Mouse (Mus musculus): ENCODE measurements around the gene Astl. TPM values are rescaled to one million over a fixed set of nuclear protein-coding genes. Genes with fewer than 3 reads are reported as not detected.

The Astl gene
- polyA plus RNA-seq, 1 experiment from 2014 or later: 0.14 TPM

GRCm38 (mm10) chr2:127391323-127391722, 52.9 kb downstream of the Astl start:
- no peaks in the 10 kb centered on the region for H3K36me3 ChIP-seq (ENCODE audit: control insufficient read depth, insufficient read depth, low read length)
- H3K9me3 ChIP-seq (ENCODE audit: control insufficient read depth, low read length): no peaks in the 10 kb centered on the region
- H3K4me2 ChIP-seq (ENCODE audit: low read depth, low read length): no peak overlapping the region
- WGBS: 57% methylated on average over 3 of the region's 3 CpGs
- DNase-seq (ENCODE audit: low spot score): no peak
- no peak for ATAC-seq (ENCODE audit: low read depth)
- H3K27ac ChIP-seq (replicated peaks; ENCODE audit: low read depth, low read length): no peak overlapping the region
- H3K4me1 ChIP-seq (ENCODE audit: control insufficient read depth, insufficient read depth, low read length): no peaks in the 10 kb centered on the region
- no peaks in the 10 kb centered on the region for H3K27me3 ChIP-seq (replicated peaks; ENCODE audit: control insufficient read depth, insufficient read depth, low read length)
- H3K4me3 ChIP-seq (ENCODE audit: low read depth, low read length): no peak overlapping the region
- H3K9ac ChIP-seq (ENCODE audit: low read depth, low read length): no peak overlapping the region

- no peaks in the 10 kb centered on the region for H3K27me3 ChIP-seq (replicated peaks; ENCODE audit: control insufficient read depth, insufficient read depth, low read length)
- H3K4me3 ChIP-seq (ENCODE audit: low read depth, low read length): no peak overlapping the region
- no peaks in the 10 kb centered on the region for H3K9me3 ChIP-seq (ENCODE audit: control insufficient read depth, low read length)
- no peak for ATAC-seq (ENCODE audit: low read depth)
- no peak for DNase-seq (ENCODE audit: low spot score)
- H3K36me3 ChIP-seq (ENCODE audit: control insufficient read depth, insufficient read depth, low read length): no peaks in the 10 kb centered on the region
- no peak overlapping the region for H3K9ac ChIP-seq (ENCODE audit: low read depth, low read length)
- WGBS: 77% methylated on average over 5 of the region's 5 CpGs
- H3K4me2 ChIP-seq (ENCODE audit: low read depth, low read length): no peak overlapping the region
- no peak overlapping the region for H3K27ac ChIP-seq (replicated peaks; ENCODE audit: low read depth, low read length)
- H3K4me1 ChIP-seq (ENCODE audit: control insufficient read depth, insufficient read depth, low read length): no peaks in the 10 kb centered on the region
These were observed 56.2 kb downstream of the Astl start for GRCm38 (mm10) chr2:127394606-127395161.

GRCm38 (mm10) chr2:127398738-127399137, 60.3 kb downstream of the Astl start:
- no peak for ATAC-seq (ENCODE audit: low read depth)
- no peak for DNase-seq (ENCODE audit: low spot score)
- H3K9ac ChIP-seq (ENCODE audit: low read depth, low read length): no peak overlapping the region

More at GRCm38 (mm10) chr2:127398738-127399137, 60.3 kb downstream of the Astl start:
- no peaks in the 10 kb centered on the region for H3K9me3 ChIP-seq (ENCODE audit: control insufficient read depth, low read length)
- no peaks in the 10 kb centered on the region for H3K4me1 ChIP-seq (ENCODE audit: control insufficient read depth, insufficient read depth, low read length)
- H3K27ac ChIP-seq (replicated peaks; ENCODE audit: low read depth, low read length): no peak overlapping the region
- H3K4me2 ChIP-seq (ENCODE audit: low read depth, low read length): no peak overlapping the region
- 91% methylated on average over 7 of the region's 7 CpGs for WGBS
- no peaks in the 10 kb centered on the region for H3K27me3 ChIP-seq (replicated peaks; ENCODE audit: control insufficient read depth, insufficient read depth, low read length)
- H3K36me3 ChIP-seq (ENCODE audit: control insufficient read depth, insufficient read depth, low read length): no peaks in the 10 kb centered on the region
- H3K4me3 ChIP-seq (ENCODE audit: low read depth, low read length): no peak overlapping the region

Other genes with a start within 250 kb of the Astl start
- 60.4 and 68.2 TPM in 2 replicates for gene Ncaph, start 204.7 kb upstream of the Astl start, polyA plus RNA-seq (2014; fragmentation: Nextera tagmentation; extraction: Ambion mirVana)
- 16.7 and 19.0 TPM in 2 replicates for gene Itpripl1, start 195.2 kb upstream of the Astl start, polyA plus RNA-seq (2014; fragmentation: Nextera tagmentation; extraction: Ambion mirVana)
- gene 1810024B03Rik, start 130.4 kb upstream of the Astl start, polyA plus RNA-seq (2014; fragmentation: Nextera tagmentation; extraction: Ambion mirVana): 1.8 and 2.5 TPM in 2 replicates
- gene Snrnp200, start 130.3 kb upstream of the Astl start, polyA plus RNA-seq (2014; fragmentation: Nextera tagmentation; extraction: Ambion mirVana): 54.6 and 68.6 TPM in 2 replicates
- gene Ciao1, start 90.8 kb upstream of the Astl start, polyA plus RNA-seq (2014; fragmentation: Nextera tagmentation; extraction: Ambion mirVana): 58.5 and 60.5 TPM in 2 replicates
- 25.6 and 25.9 TPM in 2 replicates for gene Tmem127, start 90.7 kb upstream of the Astl start, polyA plus RNA-seq (2014; fragmentation: Nextera tagmentation; extraction: Ambion mirVana)
- 81.0 and 85.5 TPM in 2 replicates for gene Stard7, start 68.4 kb upstream of the Astl start, polyA plus RNA-seq (2014; fragmentation: Nextera tagmentation; extraction: Ambion mirVana)
- gene Dusp2, start 2.5 kb upstream of the Astl start, polyA plus RNA-seq (2014; fragmentation: Nextera tagmentation; extraction: Ambion mirVana): 7.1 and 7.4 TPM in 2 replicates
- 0.51 and 0.72 TPM in 2 replicates for gene Adra2b, start 24.6 kb downstream of the Astl start, polyA plus RNA-seq (2014; fragmentation: Nextera tagmentation; extraction: Ambion mirVana)
- gene Gpat2, start 86.6 kb downstream of the Astl start, polyA plus RNA-seq (2014; fragmentation: Nextera tagmentation; extraction: Ambion mirVana): 0.26 and 0.39 TPM in 2 replicates
- 16.6 and 19.3 TPM in 2 replicates for gene Fahd2a, start 105.9 kb downstream of the Astl start, polyA plus RNA-seq (2014; fragmentation: Nextera tagmentation; extraction: Ambion mirVana)
- 5.6 and 6.1 TPM in 2 replicates for gene Kcnip3, start 183.5 kb downstream of the Astl start, polyA plus RNA-seq (2014; fragmentation: Nextera tagmentation; extraction: Ambion mirVana)
- gene Prom2, start 202.8 kb downstream of the Astl start, polyA plus RNA-seq (2014; fragmentation: Nextera tagmentation; extraction: Ambion mirVana): 3.3 and 4.1 TPM in 2 replicates
- gene Zfp661, start 248.5 kb downstream of the Astl start, polyA plus RNA-seq (2014; fragmentation: Nextera tagmentation; extraction: Ambion mirVana): 4.0 and 5.1 TPM in 2 replicates
- 109 and 113 TPM in 2 replicates for gene Mrps5, start 248.6 kb downstream of the Astl start, polyA plus RNA-seq (2014; fragmentation: Nextera tagmentation; extraction: Ambion mirVana)

All from embryonic facial prominence, embryonic 14.5 days (tissue).